Mouse (Mus musculus) erythroblast, embryonic 14.5 days (primary cell): Measurements from ENCODE around the gene BC003965.

ENCODE experiments used
- GATA1 ChIP-seq: IDR thresholded peaks from 2 replicates; pipeline ENCODE4 v1.6.1; 2012; ENCODE audit warnings: low read length, inconsistent platforms, mixed read lengths
- TAL1 ChIP-seq: IDR thresholded peaks from 3 replicates; pipeline ENCODE4 v1.6.1; 2012; ENCODE audit warnings: low read length, inconsistent platforms, mixed read lengths

DNA sequence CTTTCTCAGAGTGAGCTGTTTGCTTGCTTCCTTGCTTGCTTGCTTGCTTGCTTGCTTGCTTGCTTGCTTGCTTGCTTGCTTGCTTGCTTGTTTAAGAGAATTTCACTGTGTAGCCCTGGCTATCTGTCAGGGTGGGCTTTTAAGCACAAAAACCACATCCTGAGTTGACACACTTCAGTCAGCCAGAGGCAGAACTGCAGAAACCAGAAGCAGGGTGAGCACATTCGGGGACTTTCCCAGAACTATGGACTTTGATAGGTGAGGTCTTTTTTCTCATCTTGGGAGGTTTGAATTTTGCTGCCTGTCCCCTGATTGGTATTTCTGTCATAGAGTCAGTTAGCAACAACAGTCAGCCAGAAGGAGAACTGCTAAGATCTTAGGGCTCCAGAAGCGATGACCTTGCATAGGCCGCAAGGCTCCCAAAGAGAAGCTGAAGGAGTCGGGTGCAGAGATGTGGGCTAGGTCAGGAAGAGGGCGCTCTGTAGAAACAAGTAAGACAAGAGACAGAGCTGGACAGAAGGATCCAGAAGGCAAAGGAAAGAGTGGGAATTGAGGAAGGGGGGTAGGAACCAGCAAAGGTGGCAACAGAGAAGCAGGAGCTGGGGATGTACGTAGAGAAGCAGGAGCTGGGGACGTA lies 40.4 kb downstream of the BC003965 start:
- TF ChIP-seq TAL1, result no peak
- no peak for TF ChIP-seq GATA1
